Mouse (Mus musculus) common myeloid progenitor, adult 5-6 weeks (primary cell): Measurements from ENCODE around the gene Hnrnpu. TPM values are rescaled to one million over a fixed set of nuclear protein-coding genes. Genes with fewer than 3 reads are reported as not detected.
"Not testable (repeated sequence)": the region's sequence is repeated elsewhere in the genome, so short reads cannot be mapped to it uniquely, and the experiment has no call there.

Source experiments
- ATAC-seq: replicated peaks from 2 replicates; pipeline ENCODE4 v1.8.0; 2016; ENCODE audit warnings: low read depth, mild to moderate bottlenecking, moderate TSS enrichment, inconsistent platforms; ENCODE audit not compliant: poor library complexity, severe bottlenecking
- total RNA-seq: library from RNA; stranded (forward); fragments of 200-1000, 187-1606 nt; gene quantifications from 2 replicates; pipeline ENCODE4 v1.2.3, GENCODE M21; 2017

Hnrnpu gene
- 730 and 786 TPM in 2 replicates for total RNA-seq

- ATAC-seq = peak; percentile 71
Measured at GRCm38 (mm10) chr1:178337551-178338317, at the start of gene Hnrnpu. Gene Hnrnpu (minus strand): TSS chr1:178337797.

- ATAC-seq = peak; percentile 59
Measured at GRCm38 (mm10) chr1:178382165-178382564, 44.6 kb upstream of the Hnrnpu start.

GRCm38 (mm10) chr1:178379224-178379623, 41.6 kb upstream of the Hnrnpu start:
- ATAC-seq = no peak

GRCm38 (mm10) chr1:178378115-178378514, 40.5 kb upstream of the Hnrnpu start:
- no peak for ATAC-seq

- ATAC-seq = no peak
Measured at GRCm38 (mm10) chr1:178376907-178377306, 39.3 kb upstream of the Hnrnpu start.

GRCm38 (mm10) chr1:178376061-178376460, 38.5 kb upstream of the Hnrnpu start:
- ATAC-seq = 0 out of 2 replicates have a peak, but pooled peaks have one; percentile 14

- ATAC-seq = no peak
Measured at GRCm38 (mm10) chr1:178375381-178375780, 37.8 kb upstream of the Hnrnpu start.

GRCm38 (mm10) chr1:178372681-178373080, 35.1 kb upstream of the Hnrnpu start:
- peak; percentile 36 for ATAC-seq

GRCm38 (mm10) chr1:178369272-178369651, 31.7 kb upstream of the Hnrnpu start:
- ATAC-seq = peak; percentile 70

- peak; percentile 91 for ATAC-seq
Measured at GRCm38 (mm10) chr1:178368548-178369271, 31.1 kb upstream of the Hnrnpu start.

- no peak for ATAC-seq
Measured at GRCm38 (mm10) chr1:178368121-178368520, 30.5 kb upstream of the Hnrnpu start.

GRCm38 (mm10) chr1:178365171-178365570, 27.6 kb upstream of the Hnrnpu start:
- ATAC-seq = no peak

- ATAC-seq = peak; percentile 71
Measured at GRCm38 (mm10) chr1:178360702-178361101, 23.1 kb upstream of the Hnrnpu start.

- no peak for ATAC-seq
Measured at GRCm38 (mm10) chr1:178360264-178360663, 22.7 kb upstream of the Hnrnpu start.

- ATAC-seq = no peak
Measured at GRCm38 (mm10) chr1:178357776-178358710, 20.4 kb upstream of the Hnrnpu start.

- no peak for ATAC-seq
Measured at GRCm38 (mm10) chr1:178354576-178354975, 17.0 kb upstream of the Hnrnpu start.

GRCm38 (mm10) chr1:178351643-178352042, 14.0 kb upstream of the Hnrnpu start:
- ATAC-seq = 0 out of 2 replicates have a peak, but pooled peaks have one; percentile 39

GRCm38 (mm10) chr1:178350792-178351191, 13.2 kb upstream of the Hnrnpu start:
- ATAC-seq = peak; percentile 46; the same call in 1 of the 2 replicates

- ATAC-seq = not testable (repeated sequence)
Measured at GRCm38 (mm10) chr1:178344071-178344805, 6.6 kb upstream of the Hnrnpu start.
